Mouse (Mus musculus) heart, embryonic 11.5 days (tissue): Measurements from ENCODE around the gene Thap11. TPM values are rescaled to one million over a fixed set of nuclear protein-coding genes. Genes with fewer than 3 reads are reported as not detected.
A peak's percentile ranks its signal among the peaks of the same experiment; 100 is the strongest.

ENCODE experiments used
- ATAC-seq: fragments of 200-750 bp; cut with Nextera tagmentation; replicated peaks from 2 replicates; pipeline ENCODE4 v1.8.0; 2017; ENCODE audit warnings: moderate library complexity; ENCODE audit not compliant: insufficient number of reproducible peaks, low FRiP score, low TSS enrichment
- H3K27ac ChIP-seq: fragments of 300-500 bp; sonication (generic); 2 replicates; pipeline ENCODE4 v1.5.1; 2014; ENCODE audit warnings: mild to moderate bottlenecking, low read depth, low read length
- H3K27me3 ChIP-seq: fragments of 300-500 bp; sonication (generic); 2 replicates; pipeline ENCODE4 v1.6.1; 2014; ENCODE audit warnings: mild to moderate bottlenecking, low read length, mixed read lengths; ENCODE audit not compliant: control insufficient read depth, insufficient read depth
- H3K36me3 ChIP-seq: fragments of 300-500 bp; sonication (generic); 2 replicates; pipeline ENCODE4 v1.6.1; 2014; ENCODE audit warnings: mild to moderate bottlenecking, low read length, moderate library complexity, mixed read lengths; ENCODE audit not compliant: control insufficient read depth, insufficient read depth
- H3K4me1 ChIP-seq: fragments of 300-500 bp; sonication (generic); 2 replicates; pipeline ENCODE4 v1.6.1; 2014; ENCODE audit warnings: low read length; ENCODE audit not compliant: control insufficient read depth, insufficient read depth
- H3K4me2 ChIP-seq: fragments of 300-500 bp; sonication (generic); 2 replicates; pipeline ENCODE4 v1.6.1; 2014; ENCODE audit warnings: mild to moderate bottlenecking, moderate library complexity
- H3K4me3 ChIP-seq: fragments of 300-500 bp; sonication (generic); 2 replicates; pipeline ENCODE4 v1.5.1; 2014; ENCODE audit warnings: low read depth, low read length
- H3K9ac ChIP-seq: fragments of 300-500 bp; sonication (generic); 2 replicates; pipeline ENCODE4 v1.6.1; 2014; ENCODE audit warnings: mild to moderate bottlenecking, low read depth, low read length, moderate library complexity
- H3K9me3 ChIP-seq: fragments of 300-500 bp; sonication (generic); replicated peaks from 2 replicates; pipeline ENCODE4 v1.6.1; 2016; ENCODE audit warnings: low read length; ENCODE audit not compliant: control insufficient read depth
- WGBS: fragments of 180-500 bp; shearing (Covaris S2); extraction: QIAGEN DNeasy Blood & Tissue Kit; methylation state at CpG from one replicate; pipeline ENCODE4 v1.1.7; 2014; ENCODE audit not compliant: insufficient replicate concordance; 5-methylcytosine and 5-hydroxymethylcytosine counted together
- polyA plus RNA-seq: library from polyadenylated mRNA; unstranded; fragments of >200 nt; fragmentation: Nextera tagmentation; extraction: Ambion mirVana; gene quantifications from 2 replicates; pipeline ENCODE4 v1.2.1, GENCODE M21; 2014

Gene Thap11
- polyA plus RNA-seq, 1 experiment from 2014 or later: 47.2 TPM

GRCm38 (mm10) chr8:105900941-105901616 lies 46.1 kb downstream of the Thap11 start:
- peak overlapping the region; percentile 92 for H3K4me2 ChIP-seq
- ATAC-seq: no peak
- no peaks in the 10 kb centered on the region for H3K36me3 ChIP-seq
- no peaks in the 10 kb centered on the region for H3K9me3 ChIP-seq
- WGBS: 29% methylated on average over 16 of the region's 16 CpGs
- H3K4me3 ChIP-seq: peak overlapping the region; percentile 79
- H3K4me1 ChIP-seq: peaks cover 5% of the 10 kb centered on the region
- H3K9ac ChIP-seq: peak overlapping the region; percentile 100
- H3K27ac ChIP-seq: peak overlapping the region; percentile 82
- no peaks in the 10 kb centered on the region for H3K27me3 ChIP-seq

Other genes with a start within 250 kb of the Thap11 start
- gene Ripor1, start 249.9 kb upstream of the Thap11 start, polyA plus RNA-seq: 23.6 and 27.9 TPM in 2 replicates
- 53.9 and 66.3 TPM in 2 replicates for gene Ctcf, start 218.6 kb upstream of the Thap11 start, polyA plus RNA-seq
- gene Agrp, start 217.7 kb upstream of the Thap11 start, polyA plus RNA-seq: 0.50 and 0.84 TPM in 2 replicates
- 0.27 and 0.46 TPM in 2 replicates for gene Carmil2, start 168.9 kb upstream of the Thap11 start, polyA plus RNA-seq
- 39.3 and 41.5 TPM in 2 replicates for gene Acd, start 154.0 kb upstream of the Thap11 start, polyA plus RNA-seq
- gene Pard6a, start 154.0 kb upstream of the Thap11 start, polyA plus RNA-seq: 10.9 and 14.2 TPM in 2 replicates
- gene 4933405L10Rik, start 147.5 kb upstream of the Thap11 start, polyA plus RNA-seq: 0.13 TPM in 1 of 2 replicates, not detected in the other
- 13.3 and 16.9 TPM in 2 replicates for gene Enkd1, start 146.9 kb upstream of the Thap11 start, polyA plus RNA-seq
- 8.0 and 10.9 TPM in 2 replicates for gene Gfod2, start 96.5 kb upstream of the Thap11 start, polyA plus RNA-seq
- gene Ranbp10, start 27.8 kb upstream of the Thap11 start, polyA plus RNA-seq: 11.4 and 14.3 TPM in 2 replicates
- 0.07 and 0.13 TPM in 2 replicates for gene Tsnaxip1, start 27.4 kb upstream of the Thap11 start, polyA plus RNA-seq
- 45.7 and 47.9 TPM in 2 replicates for gene Cenpt, start 1.9 kb upstream of the Thap11 start, polyA plus RNA-seq
- 231 and 265 TPM in 2 replicates for gene Nutf2, start 5.4 kb downstream of the Thap11 start, polyA plus RNA-seq
- 22.2 and 29.7 TPM in 2 replicates for gene Edc4, start 25.7 kb downstream of the Thap11 start, polyA plus RNA-seq
- 0.39 TPM in 1 of 2 replicates, not detected in the other for gene Nrn1l, start 38.4 kb downstream of the Thap11 start, polyA plus RNA-seq
- 14.7 and 17.4 TPM in 2 replicates for gene Pskh1, start 45.3 kb downstream of the Thap11 start, polyA plus RNA-seq
- gene Ctrl, start 78.7 kb downstream of the Thap11 start, polyA plus RNA-seq: 1.1 and 1.3 TPM in 2 replicates
- 50.8 and 60.0 TPM in 2 replicates for gene Psmb10, start 83.3 kb downstream of the Thap11 start, polyA plus RNA-seq
- gene Lcat, start 88.2 kb downstream of the Thap11 start, polyA plus RNA-seq: 0.70 and 2.6 TPM in 2 replicates
- gene Slc12a4, start 111.0 kb downstream of the Thap11 start, polyA plus RNA-seq: 28.6 and 39.9 TPM in 2 replicates
- gene Dpep3, start 124.3 kb downstream of the Thap11 start, polyA plus RNA-seq: not detected in 2 replicates
- gene Dus2, start 136.2 kb downstream of the Thap11 start, polyA plus RNA-seq: 17.4 and 18.8 TPM in 2 replicates
- gene Dpep2nb, start 150.8 kb downstream of the Thap11 start, polyA plus RNA-seq: 0.33 TPM in 1 of 2 replicates, not detected in the other
- gene Ddx28, start 156.8 kb downstream of the Thap11 start, polyA plus RNA-seq: 13.4 and 15.2 TPM in 2 replicates
- gene Nfatc3, start 203.7 kb downstream of the Thap11 start, polyA plus RNA-seq: 4.4 and 6.0 TPM in 2 replicates